Comparison of ENCODE assay signal across 14 mouse cellular contexts in the genomic region with DNA sequence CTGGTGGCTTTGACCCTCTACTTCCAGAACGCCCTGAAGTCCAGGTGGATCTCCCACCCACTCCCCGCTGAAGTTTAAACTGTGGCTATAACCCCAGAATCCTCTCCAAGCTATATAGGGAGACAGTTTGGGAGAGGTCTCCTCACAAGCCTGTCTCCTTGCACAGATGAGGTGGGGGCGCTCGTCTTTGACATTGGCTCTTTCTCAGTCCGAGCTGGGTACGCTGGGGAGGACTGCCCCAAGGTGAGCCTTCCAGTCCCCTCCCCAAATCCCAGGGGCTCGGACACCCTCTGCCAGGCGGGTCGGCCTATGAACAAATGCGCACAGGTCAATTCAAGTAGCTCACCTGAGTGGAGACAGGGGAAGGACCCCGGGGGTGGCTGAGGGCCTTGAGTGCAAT. TPM values are rescaled to one million over a fixed set of nuclear protein-coding genes. Genes with fewer than 3 reads are reported as not detected.
A peak's percentile ranks its signal among the peaks of the same experiment; 100 is the strongest.
DNase-seq lines count a peak whose midpoint lies in the region; ATAC-seq lines count a peak whose summit lies in the region.
"Had no signal": no experiment of that assay in that cellular context is flagged by ENCODE, and none has a peak within 500 bp of the region (broad histone marks: within the 10 kb centered on the region; RNA-seq: fewer than 3 reads in every experiment).

No protein-coding gene starts in this region.

- peak overlapping the region; percentile 31; the same call in 1 of the 2 replicates for H3K4me2 ChIP-seq in liver, embryonic 13.5 days
- H3K4me2 ChIP-seq in forebrain, embryonic 14.5 days (ENCODE audit: low read length), result peak overlapping the region; percentile 62
- peak overlapping the region; percentile 45; the same call in 1 of the 2 replicates for H3K4me2 ChIP-seq in liver, embryonic 15.5 days
- H3K4me2 ChIP-seq in stomach, embryonic 16.5 days (ENCODE audit: low read depth, low read length), result 0 out of 2 replicates have a peak overlapping the region, but pooled peaks have one; percentile 48

- no peak for DNase-seq in liver, embryonic 13.5 days
- no peak for DNase-seq in liver
- DNase-seq in forebrain, embryonic 14.5 days (ENCODE audit: low spot score), result no peak
- DNase-seq in kidney, adult 18-20 months, result no peak
- no peak for DNase-seq in layer of hippocampus, postnatal 14 days (ENCODE audit: low spot score in 2 of 2)
- DNase-seq in kidney, postnatal 14 days, result no peak

- ATAC-seq in liver, embryonic 13.5 days (ENCODE audit: low read depth), result peak; percentile 20; the same call in 1 of the 2 replicates
- 0 out of 2 replicates have a peak, but pooled peaks have one; percentile 21 for ATAC-seq in forebrain, embryonic 14.5 days
- ATAC-seq in liver, embryonic 15.5 days (ENCODE audit: insufficient read depth), result no peak
- ATAC-seq in stomach, embryonic 16.5 days (ENCODE audit: insufficient read depth, low FRiP score), result peak; percentile 21; the same call in 1 of the 2 replicates

- no peaks in the 10 kb centered on the region for H3K36me3 ChIP-seq in liver, embryonic 13.5 days
- no peaks in the 10 kb centered on the region for H3K36me3 ChIP-seq in forebrain, embryonic 14.5 days (ENCODE audit: control insufficient read depth, insufficient read depth, low read length)
- H3K36me3 ChIP-seq in liver, embryonic 15.5 days (replicated peaks), result no peaks in the 10 kb centered on the region
- no peaks in the 10 kb centered on the region for H3K36me3 ChIP-seq in stomach, embryonic 16.5 days (ENCODE audit: control insufficient read depth, insufficient read depth, low read length)
- H3K36me3 ChIP-seq: G1E had no signal

- no peak overlapping the region for H3K27ac ChIP-seq in liver, embryonic 13.5 days
- 0 out of 2 replicates have a peak overlapping the region, but pooled peaks have one; percentile 54 for H3K27ac ChIP-seq in forebrain, embryonic 14.5 days (ENCODE audit: low read depth, low read length)
- no peak overlapping the region for H3K27ac ChIP-seq in liver, embryonic 15.5 days (replicated peaks)
- no peak overlapping the region for H3K27ac ChIP-seq in stomach, embryonic 16.5 days (ENCODE audit: low read length)
- H3K27ac ChIP-seq: kidney, postnatal 0 days had no signal

- H3K4me1 ChIP-seq in liver, embryonic 13.5 days (replicated peaks), result peaks cover 9% of the 10 kb centered on the region
- peaks cover 7% of the 10 kb centered on the region; the same call in 1 of the 2 replicates for H3K4me1 ChIP-seq in forebrain, embryonic 14.5 days (ENCODE audit: control insufficient read depth, insufficient read depth, low read length)
- peaks cover 9% of the 10 kb centered on the region for H3K4me1 ChIP-seq in liver, embryonic 15.5 days (replicated peaks)
- peaks cover 6% of the 10 kb centered on the region; the same call in 1 of the 2 replicates for H3K4me1 ChIP-seq in stomach, embryonic 16.5 days (ENCODE audit: control insufficient read depth, insufficient read depth, low read length)

- peaks cover 49% of the 10 kb centered on the region for H3K27me3 ChIP-seq in liver, embryonic 13.5 days
- no peaks in the 10 kb centered on the region for H3K27me3 ChIP-seq in forebrain, embryonic 14.5 days (replicated peaks; ENCODE audit: control insufficient read depth, insufficient read depth, low read length)
- peaks cover 63% of the 10 kb centered on the region for H3K27me3 ChIP-seq in liver, embryonic 15.5 days
- peaks cover 7% of the 10 kb centered on the region for H3K27me3 ChIP-seq in stomach, embryonic 16.5 days (ENCODE audit: control insufficient read depth, insufficient read depth, low read length)

- 0 out of 2 replicates have a peak, but pooled peaks cover 4% of the 10 kb centered on the region for H3K9me3 ChIP-seq in liver, embryonic 13.5 days (replicated peaks)
- no peaks in the 10 kb centered on the region for H3K9me3 ChIP-seq in forebrain, embryonic 14.5 days (replicated peaks; ENCODE audit: control insufficient read depth, low read length)
- no peaks in the 10 kb centered on the region for H3K9me3 ChIP-seq in liver, embryonic 15.5 days (replicated peaks)
- no peaks in the 10 kb centered on the region for H3K9me3 ChIP-seq in stomach, embryonic 16.5 days (replicated peaks; ENCODE audit: control insufficient read depth, low read length)

- 38% methylated on average over 11 of the region's 11 CpGs for WGBS in liver, embryonic 13.5 days (ENCODE audit: insufficient replicate concordance)
- WGBS in forebrain, embryonic 14.5 days, result 48% methylated on average over 11 of the region's 11 CpGs
- WGBS in liver, embryonic 15.5 days (ENCODE audit: insufficient replicate concordance), result 37% methylated on average over 11 of the region's 11 CpGs
- 48% methylated on average over 11 of the region's 11 CpGs for WGBS in stomach, embryonic 16.5 days

- H3K9ac ChIP-seq in liver, embryonic 13.5 days, result no peak overlapping the region
- peak overlapping the region; percentile 69 for H3K9ac ChIP-seq in forebrain, embryonic 14.5 days (ENCODE audit: low read length)
- no peak overlapping the region for H3K9ac ChIP-seq in liver, embryonic 15.5 days
- H3K9ac ChIP-seq in stomach, embryonic 16.5 days (ENCODE audit: low read length), result no peak overlapping the region

- H3K4me3 ChIP-seq in liver, embryonic 13.5 days (replicated peaks), result no peak overlapping the region
- H3K4me3 ChIP-seq in forebrain, embryonic 14.5 days (ENCODE audit: low read depth, low read length), result peak overlapping the region; percentile 55
- no peak overlapping the region for H3K4me3 ChIP-seq in liver, embryonic 15.5 days (replicated peaks)
- peak overlapping the region; percentile 32; the same call in 1 of the 2 replicates for H3K4me3 ChIP-seq in stomach, embryonic 16.5 days (replicated peaks; ENCODE audit: low read length)

RNA-seq across cellular contexts. Expression of gene Actl6b, which starts 0.6 kb away (rescaled TPM):
- 0.14 and 0.16 TPM in 2 replicates for polyA plus RNA-seq in liver, embryonic 13.5 days (2015; fragmentation: Nextera tagmentation; extraction: Ambion mirVana)
- 184 and 201 TPM in 2 replicates for polyA plus RNA-seq in forebrain, embryonic 14.5 days (2014; fragmentation: Nextera tagmentation; extraction: Ambion mirVana)
- polyA plus RNA-seq in liver, embryonic 15.5 days (2015; fragmentation: Nextera tagmentation; extraction: Ambion mirVana), result 0.07 TPM in 2 replicates
- polyA plus RNA-seq in stomach, embryonic 16.5 days (2015; fragmentation: Nextera tagmentation; extraction: Ambion mirVana), result 3.6 TPM in 2 replicates
- 100 to 1,000 TPM; 128 to 133 TPM for total RNA-seq in layer of hippocampus, postnatal 14 days (2021)
- total RNA-seq: common myeloid progenitor, adult 5-6 weeks; liver, adult 2 months had no signal
- polyA plus RNA-seq: G1E; kidney, postnatal 0 days; liver, adult 2 months had no signal

RNA-seq across cellular contexts. Expression of gene Tfr2, which starts 15.7 kb away (rescaled TPM):
- 41.5 and 45.7 TPM in 2 replicates for polyA plus RNA-seq in liver, embryonic 13.5 days (2015; fragmentation: Nextera tagmentation; extraction: Ambion mirVana)
- 1.8 and 1.9 TPM in 2 replicates for polyA plus RNA-seq in forebrain, embryonic 14.5 days (2014; fragmentation: Nextera tagmentation; extraction: Ambion mirVana)
- polyA plus RNA-seq in liver, embryonic 15.5 days (2015; fragmentation: Nextera tagmentation; extraction: Ambion mirVana), result 55.1 and 65.5 TPM in 2 replicates
- 2.7 and 3.4 TPM in 2 replicates for polyA plus RNA-seq in stomach, embryonic 16.5 days (2015; fragmentation: Nextera tagmentation; extraction: Ambion mirVana)
- total RNA-seq in layer of hippocampus, postnatal 14 days (2021), result 10 to 100 TPM; 10.9 to 15.5 TPM

RNA-seq across cellular contexts. Expression of gene Gnb2, which starts 20.6 kb away (rescaled TPM):
- 139 and 159 TPM in 2 replicates for polyA plus RNA-seq in liver, embryonic 13.5 days (2015; fragmentation: Nextera tagmentation; extraction: Ambion mirVana)
- polyA plus RNA-seq in forebrain, embryonic 14.5 days (2014; fragmentation: Nextera tagmentation; extraction: Ambion mirVana), result 598 and 644 TPM in 2 replicates
- 150 and 161 TPM in 2 replicates for polyA plus RNA-seq in liver, embryonic 15.5 days (2015; fragmentation: Nextera tagmentation; extraction: Ambion mirVana)
- 257 and 284 TPM in 2 replicates for polyA plus RNA-seq in stomach, embryonic 16.5 days (2015; fragmentation: Nextera tagmentation; extraction: Ambion mirVana)
- total RNA-seq in layer of hippocampus, postnatal 14 days (2021), result 100 to 1,000 TPM; 704 to 770 TPM

RNA-seq across cellular contexts. Expression of gene Epo, which starts 20.9 kb away (rescaled TPM):
- 0.96 and 1.2 TPM in 2 replicates for polyA plus RNA-seq in liver, embryonic 13.5 days (2015; fragmentation: Nextera tagmentation; extraction: Ambion mirVana)
- not detected in 2 replicates for polyA plus RNA-seq in forebrain, embryonic 14.5 days (2014; fragmentation: Nextera tagmentation; extraction: Ambion mirVana)
- 0.68 and 1.0 TPM in 2 replicates for polyA plus RNA-seq in liver, embryonic 15.5 days (2015; fragmentation: Nextera tagmentation; extraction: Ambion mirVana)
- polyA plus RNA-seq in stomach, embryonic 16.5 days (2015; fragmentation: Nextera tagmentation; extraction: Ambion mirVana), result not detected in 2 replicates
- total RNA-seq in layer of hippocampus, postnatal 14 days (2021), result not detected
- total RNA-seq: adrenal gland, postnatal 10 days; common myeloid progenitor, adult 5-6 weeks; G1E; liver, adult 2 months had no signal
- polyA plus RNA-seq: G1E; gonadal fat pad, adult 2 months; kidney, postnatal 0 days; liver, adult 2 months had no signal

RNA-seq across cellular contexts. Expression of gene Gigyf1, which starts 35.5 kb away (rescaled TPM):
- polyA plus RNA-seq in liver, embryonic 13.5 days (2015; fragmentation: Nextera tagmentation; extraction: Ambion mirVana), result 3.3 and 3.7 TPM in 2 replicates
- polyA plus RNA-seq in forebrain, embryonic 14.5 days (2014; fragmentation: Nextera tagmentation; extraction: Ambion mirVana), result 11.5 and 13.0 TPM in 2 replicates
- 3.2 and 3.8 TPM in 2 replicates for polyA plus RNA-seq in liver, embryonic 15.5 days (2015; fragmentation: Nextera tagmentation; extraction: Ambion mirVana)
- polyA plus RNA-seq in stomach, embryonic 16.5 days (2015; fragmentation: Nextera tagmentation; extraction: Ambion mirVana), result 7.7 and 9.0 TPM in 2 replicates
- 10 to 100 TPM; 40.5 to 48.8 TPM for total RNA-seq in layer of hippocampus, postnatal 14 days (2021)

Comparison
In these comparisons a context has a peak if more than half of its experiments do, and no peak if none do; other contexts are left out.
1. H3K4me3 ChIP-seq: peak in forebrain, embryonic 14.5 days (single experiment) and stomach, embryonic 16.5 days (single experiment); none in liver, embryonic 13.5 days (single experiment) and liver, embryonic 15.5 days (single experiment).
2. RNA of gene Actl6b, which starts 0.6 kb away (polyA plus RNA-seq): 184 to 201 TPM in forebrain, embryonic 14.5 days; 3.6 TPM in stomach, embryonic 16.5 days, 0.14 to 0.16 TPM in liver, embryonic 13.5 days and 0.07 TPM in liver, embryonic 15.5 days; every median in the first group is over 10 times any median in the second.
3. Peak in every context shown above with its lines, with median percentiles within 50 percentile points of each other: H3K4me2 ChIP-seq.